Mouse (Mus musculus) cerebellum, adult (tissue): ENCODE results near the gene Fign.

Source experiments
- ATAC-seq: cut with Nextera tagmentation; 2 replicates; pipeline ENCODE4 v1.9.2; 2017; ENCODE audit warnings: mild to moderate bottlenecking, moderate library complexity, mixed read lengths; ENCODE audit not compliant: insufficient number of reproducible peaks, low FRiP score, low TSS enrichment

Gene Fign

GRCm38 (mm10) chr2:64097937-64098617 is at the start of gene Fign:
Fign (minus strand) TSS chr2:64098038.
- ATAC-seq = peak; percentile 70

- ATAC-seq = no peak
Observed at GRCm38 (mm10) chr2:64133597-64133996, 35.8 kb upstream of the Fign start.

- no peak for ATAC-seq
Observed at GRCm38 (mm10) chr2:64120495-64120894, 22.7 kb upstream of the Fign start.

GRCm38 (mm10) chr2:64116613-64117012 is 18.8 kb upstream of the Fign start:
- ATAC-seq = no peak

- ATAC-seq = no peak
Observed at GRCm38 (mm10) chr2:64111133-64111532, 13.3 kb upstream of the Fign start.

GRCm38 (mm10) chr2:64109860-64110259 is 12.0 kb upstream of the Fign start:
- no peak; the same call in 1 of the 2 replicates for ATAC-seq

- no peak for ATAC-seq
Observed at GRCm38 (mm10) chr2:64108040-64108439, 10.2 kb upstream of the Fign start.

- ATAC-seq = 0 out of 2 replicates have a peak, but pooled peaks have one; percentile 21
Observed at GRCm38 (mm10) chr2:64098618-64099320, 931 bp upstream of the Fign start.

GRCm38 (mm10) chr2:64096721-64097411 is 972 bp downstream of the Fign start:
- ATAC-seq = no peak

- ATAC-seq = no peak
Observed at GRCm38 (mm10) chr2:64096176-64096575, 1.7 kb downstream of the Fign start.

- no peak for ATAC-seq
Observed at GRCm38 (mm10) chr2:64095561-64095960, 2.3 kb downstream of the Fign start.

- ATAC-seq = no peak
Observed at GRCm38 (mm10) chr2:64093087-64093486, 4.8 kb downstream of the Fign start.

GRCm38 (mm10) chr2:64083853-64084427 is 13.9 kb downstream of the Fign start:
- ATAC-seq = no peak

- ATAC-seq = no peak
Observed at GRCm38 (mm10) chr2:64079765-64080164, 18.1 kb downstream of the Fign start.

- no peak for ATAC-seq
Observed at GRCm38 (mm10) chr2:64078551-64078950, 19.3 kb downstream of the Fign start.

GRCm38 (mm10) chr2:64077846-64078245 is 20.0 kb downstream of the Fign start:
- ATAC-seq = no peak

- no peak for ATAC-seq
Observed at GRCm38 (mm10) chr2:64075873-64076272, 22.0 kb downstream of the Fign start.

GRCm38 (mm10) chr2:64074602-64075389 is 23.0 kb downstream of the Fign start:
- no peak for ATAC-seq

GRCm38 (mm10) chr2:64072158-64072557 is 25.7 kb downstream of the Fign start:
- ATAC-seq = no peak
